In the genomic region with DNA sequence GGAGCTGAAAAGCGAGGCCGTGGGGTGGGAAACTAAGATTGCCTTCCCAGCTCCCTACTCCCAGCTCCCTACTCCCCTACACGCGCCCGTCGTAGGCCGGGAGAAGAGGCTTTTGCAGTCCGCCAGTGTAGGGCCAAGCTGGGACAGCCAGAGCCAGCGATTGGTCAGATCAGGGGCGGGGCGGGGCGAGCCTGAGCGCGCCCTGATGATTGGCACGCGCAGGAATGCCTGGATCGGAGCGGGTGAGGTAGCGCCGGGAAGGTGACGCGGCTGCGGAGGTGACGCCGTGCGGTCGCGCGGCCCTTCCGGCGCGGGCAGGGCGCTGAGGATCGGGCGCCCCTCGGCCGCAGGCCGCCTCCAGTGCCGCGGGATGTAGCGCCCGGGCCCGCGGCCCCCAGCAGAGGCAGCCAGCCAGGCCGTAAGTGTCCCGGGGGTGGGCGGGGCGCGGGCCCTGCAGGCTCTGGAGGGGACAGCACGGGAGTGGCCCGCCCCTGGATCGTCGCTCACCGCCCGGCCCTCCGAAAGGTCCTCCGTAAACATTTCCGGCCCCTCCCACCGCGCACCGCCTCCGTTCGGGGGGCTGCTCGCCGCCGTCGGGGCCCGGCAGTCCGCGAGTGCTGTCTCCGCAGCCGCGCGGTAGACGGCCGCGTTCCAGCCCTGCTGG, we compare ENCODE assay signal across 8 mouse cellular contexts. TPM values are rescaled to one million over a fixed set of nuclear protein-coding genes. Genes with fewer than 3 reads are reported as not detected.
DNase-seq lines count a peak whose midpoint lies in the region; ATAC-seq and TF ChIP-seq lines count a peak whose summit lies in the region.

A gene (plus strand): TSS at position 211 of the 664 bp plus-strand sequence.

- H3K4me2 ChIP-seq in kidney, embryonic 14.5 days (replicated peaks; ENCODE audit: low read depth, low read length) = peak within 1 kb of the TSS; percentile 81
- H3K4me2 ChIP-seq in limb, embryonic 15.5 days = peak within 1 kb of the TSS; percentile 56

- ATAC-seq in kidney, embryonic 14.5 days (ENCODE audit: low FRiP score, low TSS enrichment) = peak; percentile 99
- peak; percentile 99 for ATAC-seq in limb, embryonic 15.5 days (ENCODE audit: insufficient number of reproducible peaks, low FRiP score, low TSS enrichment, low read depth)

- H3K4me1 ChIP-seq in bone marrow macrophage, adult 2 months (ENCODE audit: control insufficient read depth, insufficient read depth, low read length) = peaks cover 38% of the 10 kb centered on the region
- peaks cover 31% of the 10 kb centered on the region for H3K4me1 ChIP-seq in embryonic fibroblast, embryonic 13.5 days (ENCODE audit: control insufficient read depth, insufficient read depth, low read length)
- H3K4me1 ChIP-seq in kidney, embryonic 14.5 days (ENCODE audit: control insufficient read depth, insufficient read depth, low read length) = peaks cover 42% of the 10 kb centered on the region
- H3K4me1 ChIP-seq in limb, embryonic 15.5 days = peaks cover 48% of the 10 kb centered on the region

- TF ChIP-seq POLR2A in bone marrow macrophage, adult 2 months (IDR thresholded peaks at IDR 0.05; ENCODE audit: borderline replicate concordance, low read depth, low read length) = peak; percentile 37; the same call in 1 of the 2 replicates
- peak; percentile 86 for TF ChIP-seq POLR2A in embryonic fibroblast, embryonic 13.5 days (IDR thresholded peaks at IDR 0.05; ENCODE audit: low read depth, low read length)

- DNase-seq in A20 (ENCODE audit: low read depth, low spot score) = peak; percentile 96
- DNase-seq in heart, adult 9 months (ENCODE audit: low spot score in 2 of 2) = peak; percentile 97 to 98
- peak; percentile 89 to 90 for DNase-seq in monocyte, adult 2 months (ENCODE audit: low read depth in 1 of 2, low spot score in 2 of 2)
- peak; percentile 96 to 97 for DNase-seq in spleen, postnatal 36 days (ENCODE audit: low spot score in 2 of 2)

- H3K27ac ChIP-seq in bone marrow macrophage, adult 2 months (ENCODE audit: insufficient read depth, low read depth, low read length) = peak within 1 kb of the TSS; percentile 99
- H3K27ac ChIP-seq in embryonic fibroblast, embryonic 13.5 days (ENCODE audit: insufficient read depth, low read length) = peak within 1 kb of the TSS; percentile 95
- peak within 1 kb of the TSS; percentile 95 for H3K27ac ChIP-seq in kidney, embryonic 14.5 days (ENCODE audit: low read depth, low read length)
- peak within 1 kb of the TSS; percentile 96 for H3K27ac ChIP-seq in limb, embryonic 15.5 days

- no peaks in the 10 kb centered on the region for H3K9me3 ChIP-seq in kidney, embryonic 14.5 days (ENCODE audit: control insufficient read depth, low read length)
- H3K9me3 ChIP-seq in limb, embryonic 15.5 days = no peaks in the 10 kb centered on the region

- peak within 1 kb of the TSS; percentile 94 for H3K9ac ChIP-seq in kidney, embryonic 14.5 days (ENCODE audit: low read depth, low read length)
- peak within 1 kb of the TSS; percentile 80 for H3K9ac ChIP-seq in limb, embryonic 15.5 days

- peaks cover 10% of the 10 kb centered on the region; the same call in 1 of the 2 replicates for H3K36me3 ChIP-seq in kidney, embryonic 14.5 days (ENCODE audit: control insufficient read depth, insufficient read depth, low read length)
- H3K36me3 ChIP-seq in limb, embryonic 15.5 days = peaks cover 17% of the 10 kb centered on the region

- whole genome bisulfite sequencing in kidney, embryonic 14.5 days = under 1% methylated on average over 59 of the region's 77 CpGs
- WGBS in limb, embryonic 15.5 days = under 1% methylated on average over 64 of the region's 77 CpGs

- no peaks in the 10 kb centered on the region for H3K27me3 ChIP-seq in kidney, embryonic 14.5 days (ENCODE audit: control insufficient read depth, insufficient read depth, low read length)
- no peaks in the 10 kb centered on the region for H3K27me3 ChIP-seq in limb, embryonic 15.5 days

- peak within 1 kb of the TSS; percentile 89 for H3K4me3 ChIP-seq in bone marrow macrophage, adult 2 months (ENCODE audit: insufficient read depth, low read length)
- H3K4me3 ChIP-seq in embryonic fibroblast, embryonic 13.5 days (ENCODE audit: insufficient read depth, low read length) = peak within 1 kb of the TSS; percentile 91
- peak within 1 kb of the TSS; percentile 86 for H3K4me3 ChIP-seq in kidney, embryonic 14.5 days (ENCODE audit: low read length)
- peak within 1 kb of the TSS; percentile 85 for H3K4me3 ChIP-seq in limb, embryonic 15.5 days

- no peak for TF ChIP-seq CTCF in bone marrow macrophage, adult 2 months (IDR thresholded peaks at IDR 0.05; ENCODE audit: low read depth, low read length)
- TF ChIP-seq CTCF in embryonic fibroblast, embryonic 13.5 days (IDR thresholded peaks at IDR 0.05; ENCODE audit: borderline replicate concordance, insufficient read depth, low read length) = no peak

RNA-seq across cellular contexts. Expression of the gene that starts here (rescaled TPM):
- 202 and 213 TPM in 2 replicates for polyA plus RNA-seq in bone marrow macrophage, adult 2 months (2012; ENCODE audit: insufficient read depth, insufficient read length, missing spikeins)
- polyA plus RNA-seq in embryonic fibroblast, embryonic 13.5 days (2011; ENCODE audit: insufficient read length, low read depth, missing spikeins) = 87.5 and 99.8 TPM in 2 replicates
- polyA plus RNA-seq in kidney, embryonic 14.5 days (2014; fragmentation: Nextera tagmentation; extraction: Ambion mirVana) = 77.4 and 91.3 TPM in 2 replicates
- polyA plus RNA-seq in limb, embryonic 15.5 days (2015; fragmentation: Nextera tagmentation; extraction: Ambion mirVana) = 102 and 109 TPM in 2 replicates

Comparison
In these comparisons a context has a peak if more than half of its experiments do, and no peak if none do; other contexts are left out.
1. Peak in every context shown above with its lines: DNase-seq, ATAC-seq, H3K4me3 ChIP-seq and H3K27ac ChIP-seq.